28 mouse cellular contexts compared by ENCODE assay signal in the genomic region with DNA sequence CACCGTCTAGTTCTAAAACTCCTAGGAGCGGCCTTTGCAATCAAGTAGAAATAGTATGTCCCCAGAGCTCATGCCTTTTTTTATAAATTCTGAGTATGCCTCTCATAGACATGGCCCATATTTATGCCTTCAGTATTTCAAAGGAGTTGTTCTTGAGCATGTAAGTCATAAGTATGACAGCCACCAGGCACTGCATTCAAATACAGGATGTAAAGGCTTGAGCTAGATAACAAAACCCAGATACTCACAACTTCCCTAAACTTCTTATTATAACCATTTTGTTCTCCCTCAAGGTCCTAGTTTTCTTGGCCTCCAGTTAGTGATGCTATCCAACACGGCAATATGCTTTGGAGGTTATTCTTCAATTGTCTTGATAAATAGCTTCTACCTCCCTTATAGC. TPM values are rescaled to one million over a fixed set of nuclear protein-coding genes. Genes with fewer than 3 reads are reported as not detected.
"Had no signal": no experiment of that assay in that cellular context is flagged by ENCODE, and none has a peak within 500 bp of the region (broad histone marks: within the 10 kb centered on the region; RNA-seq: fewer than 3 reads in every experiment).

No protein-coding gene starts in this region.

- H3K36me3 ChIP-seq: heart, embryonic 10.5 days; heart, embryonic 12.5 days; hindbrain, embryonic 13.5 days; hindbrain, embryonic 15.5 days; limb, embryonic 13.5 days; limb, embryonic 15.5 days; liver, embryonic 12.5 days had no signal

- H3K4me3 ChIP-seq: heart, embryonic 10.5 days; heart, embryonic 12.5 days; hindbrain, embryonic 13.5 days; hindbrain, embryonic 15.5 days; layer of hippocampus, adult 2 months; limb, embryonic 13.5 days; limb, embryonic 15.5 days; liver, embryonic 12.5 days had no signal

- H3K27ac ChIP-seq: heart, embryonic 10.5 days; hindbrain, embryonic 13.5 days; hindbrain, embryonic 15.5 days; hindbrain, postnatal 0 days; layer of hippocampus, adult 2 months; limb, embryonic 13.5 days; limb, embryonic 15.5 days; liver, embryonic 12.5 days; liver, embryonic 14.5 days had no signal

- H3K9ac ChIP-seq: heart, embryonic 12.5 days; hindbrain, embryonic 13.5 days; hindbrain, embryonic 15.5 days; limb, embryonic 13.5 days; limb, embryonic 15.5 days; liver, embryonic 12.5 days; liver, embryonic 14.5 days had no signal

- H3K27me3 ChIP-seq: heart, embryonic 12.5 days; hindbrain, embryonic 13.5 days; hindbrain, embryonic 15.5 days; limb, embryonic 13.5 days; limb, embryonic 15.5 days; liver, embryonic 12.5 days had no signal

- DNase-seq: gastrocnemius, postnatal 14 days; gastrocnemius, postnatal 36 days; heart, adult 18-20 months; heart, postnatal 10 days; heart, postnatal 4 days; kidney, adult 11 months; kidney, adult 2 months; kidney, postnatal 10 days; kidney, postnatal 25 days; kidney, postnatal 4 days; layer of hippocampus, postnatal 36 days; left cerebral cortex, postnatal 4 days had no signal

- H3K4me2 ChIP-seq: heart, embryonic 12.5 days; hindbrain, embryonic 13.5 days; hindbrain, embryonic 15.5 days; limb, embryonic 13.5 days; limb, embryonic 15.5 days; liver, embryonic 12.5 days had no signal

- H3K4me1 ChIP-seq: heart, embryonic 10.5 days; heart, embryonic 12.5 days; hindbrain, embryonic 13.5 days; hindbrain, embryonic 15.5 days; limb, embryonic 13.5 days; limb, embryonic 15.5 days; liver, embryonic 12.5 days had no signal

- ATAC-seq: hindbrain, postnatal 0 days; intestine, embryonic 16.5 days; liver, embryonic 12.5 days had no signal

- H3K9me3 ChIP-seq: heart, embryonic 10.5 days; heart, embryonic 12.5 days; hindbrain, embryonic 13.5 days; hindbrain, embryonic 15.5 days; limb, embryonic 13.5 days; limb, embryonic 15.5 days; liver, embryonic 12.5 days had no signal

RNA-seq across cellular contexts. Expression of gene Kynu, which starts 12.5 kb away (rescaled TPM):
- total RNA-seq: gastrocnemius, adult 18-20 months; gastrocnemius, postnatal 14 days; gastrocnemius, postnatal 36 days; heart, postnatal 25 days; heart, postnatal 4 days; hindbrain, postnatal 0 days; layer of hippocampus, adult 2 months; layer of hippocampus, postnatal 14 days; layer of hippocampus, postnatal 36 days; left cerebral cortex, adult 18-20 months had no signal
- polyA plus RNA-seq: heart, embryonic 12.5 days; heart, embryonic 14.5 days had no signal
